Mouse (Mus musculus): ENCODE measurements around the gene Dapk1.

Dapk1 gene

GRCm38 (mm10) chr13:60616036-60616435, 14.3 kb downstream of the Dapk1 start:
- DNase-seq: no peak

GRCm38 (mm10) chr13:60618287-60618686, 16.5 kb downstream of the Dapk1 start:
- no peak for DNase-seq

- DNase-seq: no peak
Measured at GRCm38 (mm10) chr13:60619723-60620122, 18.0 kb downstream of the Dapk1 start.

GRCm38 (mm10) chr13:60621411-60621965, 19.7 kb downstream of the Dapk1 start:
- no peak for DNase-seq

GRCm38 (mm10) chr13:60625581-60625980, 23.8 kb downstream of the Dapk1 start:
- DNase-seq: no peak

GRCm38 (mm10) chr13:60627843-60628656, 26.3 kb downstream of the Dapk1 start:
- no peak for DNase-seq

DNA sequence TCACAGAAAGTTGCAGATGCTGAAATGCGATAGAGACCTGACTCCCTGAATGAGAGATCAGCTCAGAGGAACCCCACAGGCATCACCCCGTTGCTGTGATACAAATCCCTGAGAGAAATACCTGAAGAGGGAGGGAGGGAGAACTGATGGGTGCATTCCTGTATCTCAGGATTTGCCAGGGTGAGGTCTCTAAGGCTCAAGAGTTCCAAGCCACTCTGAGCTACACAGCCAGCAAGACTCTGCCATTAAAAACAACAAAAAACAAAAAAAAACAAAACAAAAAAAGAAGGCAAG, 26.9 kb downstream of the Dapk1 start:
- DNase-seq: no peak

DNA sequence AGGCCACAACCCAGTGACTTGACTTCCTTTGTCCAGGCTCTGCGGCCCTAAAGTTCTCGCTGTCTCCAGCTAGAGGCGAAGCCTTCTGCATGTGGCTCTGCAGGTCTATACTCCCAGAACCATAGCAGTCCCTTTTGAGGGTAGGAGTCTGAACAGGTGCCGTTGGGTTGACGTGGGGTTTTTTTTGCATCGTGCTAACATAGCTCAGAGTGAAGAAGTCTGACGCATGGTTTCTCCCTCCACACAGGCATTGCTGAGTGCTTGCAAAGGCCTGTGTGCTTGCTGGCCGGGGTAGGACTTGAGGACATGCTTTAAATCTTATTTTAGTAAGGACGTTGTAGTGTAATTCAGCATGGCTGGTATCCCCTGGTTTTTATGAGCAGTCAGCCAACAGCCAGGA, 27.7 kb downstream of the Dapk1 start:
- no peak for DNase-seq

GRCm38 (mm10) chr13:60633945-60634344, 32.2 kb downstream of the Dapk1 start:
- DNase-seq: no peak

DNA sequence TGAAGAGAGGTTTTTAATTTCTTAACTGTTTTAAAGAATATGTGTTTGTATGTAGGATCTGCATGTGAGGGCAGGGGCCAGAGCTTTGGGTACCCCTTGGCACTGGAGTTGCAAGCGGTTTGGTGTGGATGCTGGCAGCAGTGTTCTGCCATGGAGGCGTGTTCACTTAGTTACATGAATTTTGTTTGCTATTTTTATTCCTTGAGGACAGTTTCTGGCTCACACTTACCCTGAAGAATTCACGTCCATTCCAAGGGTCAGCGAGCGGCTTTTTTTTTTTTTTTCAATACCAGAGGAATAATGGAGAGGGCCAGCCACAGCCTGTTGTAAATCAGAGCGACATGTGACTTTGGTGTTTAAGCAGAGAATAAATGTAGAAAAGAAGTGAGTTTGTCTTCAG, 33.9 kb downstream of the Dapk1 start:
- DNase-seq: peak; percentile 64

DNA sequence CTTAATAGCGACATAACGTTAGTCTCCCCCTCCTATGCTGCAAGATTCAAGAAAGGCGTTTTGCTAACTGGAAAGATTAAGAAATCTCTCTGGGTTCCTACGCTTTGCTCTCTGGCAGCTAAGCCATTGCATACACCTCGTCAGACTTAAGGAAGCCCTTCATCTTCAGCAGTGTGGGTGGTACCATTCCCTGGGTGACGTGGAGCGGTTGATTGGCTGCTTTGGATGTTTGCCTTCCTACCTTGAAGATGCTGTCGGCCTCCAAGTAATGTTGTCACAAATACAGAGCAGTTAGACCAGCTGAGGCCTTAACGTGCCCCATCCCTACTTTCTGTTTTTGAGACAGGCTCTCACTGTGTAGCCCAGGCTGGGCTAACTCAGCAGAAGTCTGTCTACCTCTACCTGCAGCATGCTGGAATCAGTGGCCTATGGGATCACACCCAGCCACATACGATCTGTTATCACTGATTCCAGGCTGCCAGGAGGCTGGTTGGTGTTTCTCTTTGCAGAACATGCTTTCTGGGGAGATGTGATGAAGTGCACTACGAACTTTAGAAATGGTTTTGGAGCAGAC, 37.8 kb downstream of the Dapk1 start:
- no peak for DNase-seq

DNA sequence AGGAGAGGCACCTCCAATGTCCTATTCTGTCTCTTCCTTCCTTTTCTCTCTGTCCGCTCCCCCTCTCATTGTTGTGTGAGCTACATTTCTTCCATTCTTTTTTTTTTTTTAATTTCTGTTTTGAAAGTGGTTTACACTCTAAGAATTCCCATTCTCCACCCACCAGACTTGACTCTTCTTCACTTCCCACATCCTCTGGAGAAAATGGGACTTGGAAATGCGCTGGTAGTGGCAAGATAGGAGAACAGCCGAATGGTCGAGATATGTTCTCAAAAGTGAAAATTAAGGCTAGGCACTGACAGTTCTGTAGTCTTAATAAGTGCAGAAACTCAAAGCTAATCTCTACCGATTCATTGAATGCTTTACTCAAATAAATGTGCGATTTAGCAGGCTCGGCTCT, 38.7 kb downstream of the Dapk1 start:
- DNase-seq: no peak

DNA sequence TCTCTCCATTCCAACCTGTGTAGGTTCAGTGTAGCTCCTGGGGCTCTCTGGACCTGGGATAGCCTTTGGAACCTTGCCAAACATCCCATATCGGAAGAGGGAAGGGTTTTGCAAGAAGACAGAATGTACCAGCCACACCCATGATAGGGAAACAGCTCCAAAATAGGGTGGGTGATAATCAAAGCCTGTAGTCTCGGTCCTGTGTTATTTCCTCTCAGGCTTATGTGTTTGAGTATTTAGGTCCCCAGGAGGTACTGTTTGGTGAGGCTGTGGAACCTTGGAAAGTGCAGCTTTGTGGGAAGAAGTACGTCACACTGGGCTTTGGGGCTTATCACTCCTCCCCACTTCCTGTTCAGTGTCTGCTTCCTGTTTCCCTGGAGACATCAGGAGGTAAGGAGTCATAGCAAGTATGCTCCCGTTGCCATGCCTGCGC, 42.7 kb downstream of the Dapk1 start:
- DNase-seq: peak; percentile 24

DNA sequence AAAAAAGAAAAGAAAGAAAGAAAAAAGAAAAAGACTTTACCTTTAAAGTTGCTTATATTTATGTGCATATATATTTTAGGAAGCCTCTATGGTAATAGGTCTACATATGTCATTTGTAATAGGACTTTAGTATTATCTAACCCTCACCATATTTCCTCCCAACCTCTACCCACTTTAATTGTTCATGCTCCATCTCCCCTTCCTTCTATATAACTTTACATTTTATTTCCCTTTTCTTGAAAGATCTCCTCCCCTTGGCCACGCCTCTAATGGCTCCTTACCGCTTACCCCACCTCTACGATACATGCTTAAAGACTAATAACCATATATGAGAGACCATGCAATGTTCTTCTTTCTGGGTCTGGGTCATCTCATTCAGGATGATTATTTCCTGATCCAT, 45.0 kb downstream of the Dapk1 start:
- DNase-seq: no peak

DNA sequence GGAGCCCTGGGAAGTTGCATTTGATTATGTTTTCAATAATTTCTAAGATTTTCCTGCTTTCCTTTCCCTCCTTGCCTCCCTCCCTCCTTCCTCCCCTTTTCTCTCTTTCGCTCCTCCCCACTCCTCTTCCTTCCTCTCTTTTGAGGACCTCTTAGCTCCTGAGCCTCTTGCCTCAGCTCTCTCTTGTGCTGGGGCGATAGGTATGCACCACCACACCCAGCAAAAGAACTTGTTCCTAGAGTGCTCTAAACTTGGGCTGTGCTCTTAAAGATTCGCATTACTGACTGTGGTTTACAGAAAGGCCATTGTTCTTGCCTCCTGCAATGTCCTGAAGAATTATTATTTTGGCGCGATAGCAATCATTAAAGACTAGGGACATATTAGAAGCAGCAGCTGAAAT, 46.6 kb downstream of the Dapk1 start:
- no peak for DNase-seq

DNA sequence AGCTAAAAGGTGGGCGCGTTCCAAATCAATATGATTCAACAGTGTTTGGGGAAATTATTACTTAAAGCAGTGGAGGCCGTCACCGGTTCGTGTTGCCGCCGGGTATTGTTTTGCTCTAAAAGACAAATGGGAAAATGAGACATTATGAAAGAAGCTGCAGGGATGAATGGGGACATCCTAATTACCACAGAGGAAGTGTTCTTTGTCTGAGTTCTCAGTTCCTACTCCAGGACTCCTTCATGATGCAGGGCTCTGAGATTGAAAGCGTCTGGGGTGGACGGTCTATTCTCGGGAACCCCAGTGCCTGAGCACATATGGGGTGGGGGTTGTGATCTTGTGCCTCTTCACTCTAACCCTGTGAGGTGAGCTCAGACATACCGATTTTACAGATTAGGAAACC, 48.3 kb downstream of the Dapk1 start:
- no peak for DNase-seq

- peak; percentile 41 for DNase-seq
Measured at GRCm38 (mm10) chr13:60654017-60654565, 52.3 kb downstream of the Dapk1 start.

DNA sequence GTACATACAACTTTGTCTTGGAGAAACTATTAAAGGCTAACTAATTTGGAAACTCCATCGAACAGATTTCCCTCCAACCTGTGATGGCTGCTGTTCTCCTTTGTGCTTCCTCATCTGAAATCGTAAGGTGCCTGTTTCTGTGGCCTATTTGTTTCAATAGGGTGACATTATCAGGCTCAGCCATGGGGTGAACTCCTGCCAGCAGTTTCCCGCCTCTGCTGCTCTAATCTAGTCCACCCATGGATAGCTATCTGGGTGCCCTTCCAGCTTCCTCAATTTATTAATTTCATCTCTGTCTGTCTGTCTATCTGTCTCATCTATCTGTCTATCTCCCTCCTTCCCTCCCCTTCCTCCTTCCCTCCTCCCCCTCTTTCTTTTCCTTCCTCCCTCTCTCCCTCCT, 53.5 kb downstream of the Dapk1 start:
- DNase-seq: no peak

DNA sequence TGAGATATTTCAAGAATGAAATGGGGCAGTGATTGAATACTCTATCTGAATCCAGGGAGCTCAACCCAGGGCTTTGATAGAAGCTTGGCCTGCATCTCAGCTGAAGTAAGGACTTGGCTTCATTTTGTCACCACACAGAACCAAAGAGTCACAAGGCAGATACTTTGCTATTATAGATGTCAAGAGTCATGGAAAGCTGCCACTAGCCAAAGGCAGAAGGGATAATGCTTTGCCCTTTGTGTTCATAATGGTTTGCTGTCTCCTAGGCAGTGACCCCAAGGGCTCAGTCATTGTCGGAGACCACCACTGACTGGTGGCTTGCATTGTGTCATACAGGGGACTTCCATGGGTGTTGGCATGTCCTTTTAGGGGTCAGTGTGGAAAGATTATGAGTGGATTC, 57.9 kb downstream of the Dapk1 start:
- peak; percentile 29 for DNase-seq

DNA sequence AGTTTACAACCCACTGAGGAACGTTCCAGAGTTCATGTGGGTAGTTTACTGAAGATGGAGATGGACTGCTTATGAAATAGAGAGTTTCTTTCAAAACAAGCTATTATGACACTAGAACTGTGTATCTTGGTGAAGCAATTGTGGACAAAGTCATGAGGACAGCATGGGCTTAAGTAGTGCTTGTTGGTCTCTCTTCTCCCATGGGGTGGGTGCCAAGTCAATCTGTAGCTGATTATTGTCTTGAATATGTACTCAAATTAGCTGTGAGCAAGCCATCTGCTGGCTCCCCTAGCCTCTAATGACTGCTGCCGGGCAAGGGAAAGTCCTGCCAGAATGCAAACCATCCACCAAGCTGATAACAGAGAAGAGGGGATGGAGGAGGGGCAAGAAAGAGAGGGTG, 58.3 kb downstream of the Dapk1 start:
- DNase-seq: peak; percentile 74

- no peak for DNase-seq
Measured at GRCm38 (mm10) chr13:60660711-60661261, 59.0 kb downstream of the Dapk1 start.

- peak; percentile 49 for DNase-seq
Measured at GRCm38 (mm10) chr13:60662493-60663177, 60.9 kb downstream of the Dapk1 start.

- no peak for DNase-seq
Measured at GRCm38 (mm10) chr13:60664058-60664457, 62.3 kb downstream of the Dapk1 start.

All from lung, postnatal 10 days (tissue).